Mouse (Mus musculus) liver, postnatal 0 days (tissue): ENCODE measurements around the gene Map2k3.

Experiments used
- CTCF ChIP-seq: sonication (generic); IDR thresholded peaks from 2 replicates; pipeline ENCODE4 v1.5.1; 2016; ENCODE audit warnings: antibody characterized with exemption, low read depth
- EP300 ChIP-seq: IDR thresholded peaks from 2 replicates; pipeline ENCODE4 v1.6.1; 2016; ENCODE audit warnings: antibody characterized with exemption, low read depth, mild to moderate bottlenecking

DNA sequence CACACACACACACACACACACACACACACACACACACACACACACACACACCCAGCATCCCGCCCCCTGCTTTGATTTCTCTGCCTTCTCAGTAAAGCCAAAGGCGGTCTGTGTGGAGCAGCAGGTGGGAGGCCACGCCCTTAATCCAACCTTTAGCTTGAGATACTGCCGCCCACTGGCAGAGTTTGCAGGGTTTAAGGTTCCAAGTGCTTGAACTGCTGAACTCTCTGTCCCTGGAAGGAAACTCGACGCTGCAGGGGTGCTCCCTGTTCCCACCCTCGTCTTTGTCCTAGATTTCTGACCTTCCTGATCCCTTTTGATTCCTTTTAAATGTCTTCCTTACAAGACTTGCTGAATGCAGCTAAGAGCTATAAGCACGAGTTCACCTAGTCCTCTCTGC is 44.9 kb downstream of the Map2k3 start:
- no peak for TF ChIP-seq EP300
- TF ChIP-seq CTCF = peak; percentile 38
